Mouse (Mus musculus) gastrocnemius, adult 8-10 months (tissue): ENCODE data around the gene Zbtb48. TPM values are rescaled to one million over a fixed set of nuclear protein-coding genes. Genes with fewer than 3 reads are reported as not detected.

Source experiments
- DNase-seq, 2 experiments: peaks; one replicate each; pipeline ENCODE4 v3.0.0; 2022; ENCODE audit warnings: low spot score in 2 of 2
- total RNA-seq, 4 experiments: library from RNA; stranded (reverse); gene quantifications; 2 replicates each; pipeline ENCODE4 v1.2.4; 2022

Gene Zbtb48
- total RNA-seq, 4 experiments from 2014 or later, result 2.3 to 4.8 (median 3.1) TPM

DNA sequence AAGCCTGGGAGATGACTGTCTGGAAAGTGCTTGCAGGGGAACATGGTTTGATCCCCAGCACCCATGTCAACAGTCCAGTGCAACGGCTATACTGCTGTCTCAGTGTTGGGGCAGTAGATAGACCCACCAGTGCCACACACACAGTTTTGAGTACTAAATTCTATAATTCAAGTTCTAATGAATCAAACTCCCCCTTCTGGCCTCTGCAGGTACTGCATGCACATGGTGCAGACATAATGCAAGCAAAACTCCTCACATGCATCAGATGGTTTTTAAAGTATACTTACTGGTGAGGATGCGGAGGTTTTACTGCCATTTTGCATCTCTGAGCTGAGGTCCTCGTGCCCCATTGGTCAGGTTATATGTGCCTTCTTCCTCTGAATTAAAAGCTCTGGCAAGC lies 52.0 kb downstream of the Zbtb48 start:
- no peak for DNase-seq

DNA sequence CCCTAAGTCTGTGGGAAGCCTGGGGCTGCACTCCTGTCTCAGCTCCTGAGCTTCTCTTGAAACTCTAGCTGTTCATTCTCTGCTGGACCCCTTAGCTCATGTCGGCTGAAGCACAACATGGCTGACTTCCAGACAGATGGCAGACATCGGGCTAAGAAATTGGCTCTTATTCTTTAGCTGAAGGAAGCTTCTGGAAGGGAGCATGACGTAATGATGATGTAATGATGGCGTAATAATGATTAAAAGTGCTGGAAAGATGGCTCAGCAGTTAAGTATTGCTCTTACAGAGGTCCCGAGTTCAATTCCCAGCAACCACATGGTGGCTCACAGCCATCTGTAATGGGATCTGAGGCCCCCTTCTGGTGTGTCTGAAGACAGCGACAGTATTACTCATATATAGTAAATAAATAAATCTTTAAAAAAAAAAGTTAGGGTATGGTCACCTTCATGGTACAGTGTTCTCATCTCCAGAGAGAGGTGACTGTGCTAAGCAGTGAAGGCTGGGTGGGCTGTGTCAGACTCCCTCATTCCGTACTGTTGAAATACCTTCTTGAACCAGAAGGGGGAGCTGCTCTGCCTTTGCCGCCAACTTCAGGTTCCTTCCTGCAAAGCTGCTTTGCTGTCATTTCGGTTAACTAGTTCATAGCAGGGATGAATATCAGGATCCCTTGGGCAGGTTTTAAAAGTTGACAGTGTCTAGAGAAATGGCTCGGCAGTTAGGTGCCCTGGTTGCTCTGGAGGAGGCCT lies 55.1 kb downstream of the Zbtb48 start:
- no peak for DNase-seq

Other genes starting within 250 kb of the Zbtb48 start
- 100 to 1,000 TPM in 2 of 4 experiments, 10 to 100 TPM in 2; 79.5 to 115 (median 98.3) TPM for gene Camta1, start 165.8 kb downstream of the Zbtb48 start, total RNA-seq
- 10 to 100 TPM; 38.7 to 58.6 (median 46.5) TPM for gene Dnajc11, start 94.0 kb downstream of the Zbtb48 start, total RNA-seq
- 10 to 100 TPM; 30.4 to 33.6 (median 32.1) TPM for gene Thap3, start 38.7 kb downstream of the Zbtb48 start, total RNA-seq
- gene Phf13, start 31.4 kb downstream of the Zbtb48 start, total RNA-seq, result 1 to 10 TPM; 3.9 to 4.8 (median 4.5) TPM
- gene Klhl21, start 18.9 kb downstream of the Zbtb48 start, total RNA-seq, result 100 to 1,000 TPM; 125 to 158 (median 140) TPM
- 1 to 10 TPM in 1 of 4 experiments, under 1 TPM in 3; 0.32 to 1.3 (median 0.66) TPM for gene Tas1r1, start 10.9 kb upstream of the Zbtb48 start, total RNA-seq
- gene Nol9, start 11.7 kb upstream of the Zbtb48 start, total RNA-seq, result 10 to 100 TPM in 2 of 4 experiments, 1 to 10 TPM in 2; 9.4 to 13.2 (median 10.0) TPM
- 1 to 10 TPM; 5.2 to 6.1 (median 5.8) TPM for gene Plekhg5, start 44.8 kb upstream of the Zbtb48 start, total RNA-seq
- gene Tnfrsf25, start 88.3 kb upstream of the Zbtb48 start, total RNA-seq, result under 1 TPM in 3 of 4 experiments, not detected in 1; 0.40 to 0.90 (median 0.85) TPM
- under 1 TPM; 0.11 to 0.48 (median 0.28) TPM for gene Espn, start 124.7 kb upstream of the Zbtb48 start, total RNA-seq
- gene Hes2, start 131.2 kb upstream of the Zbtb48 start, total RNA-seq, result not detected
- gene Acot7, start 150.5 kb upstream of the Zbtb48 start, total RNA-seq, result 10 to 100 TPM; 13.8 to 15.9 (median 15.1) TPM
- 1 to 10 TPM; 2.4 to 2.7 (median 2.5) TPM for gene Gpr153, start 246.6 kb upstream of the Zbtb48 start, total RNA-seq